Mouse (Mus musculus) ES-E14 (cell line): ENCODE results near the gene Kif7. TPM values are rescaled to one million over a fixed set of nuclear protein-coding genes. Genes with fewer than 3 reads are reported as not detected.

Experiments used
- DNase-seq: peaks from one replicate; pipeline ENCODE4 v3.0.0-alpha.2; 2013; ENCODE audit warnings: low read depth, low spot score
- H3K27ac ChIP-seq: 2 replicates; pipeline ENCODE4 v1.5.1; 2012; ENCODE audit warnings: low read depth, mild to moderate bottlenecking, low read length, moderate library complexity, mixed read lengths; ENCODE audit not compliant: poor library complexity, insufficient read depth, severe bottlenecking
- H3K36me3 ChIP-seq: 2 replicates; pipeline ENCODE4 v1.6.1; 2012; ENCODE audit warnings: mild to moderate bottlenecking, low read length, moderate library complexity, mixed read lengths; ENCODE audit not compliant: control insufficient read depth, poor library complexity, insufficient read depth, severe bottlenecking
- H3K4me1 ChIP-seq, 2 experiments: fragments of 150-350 bp in 1 of 2; sonication (generic) in 1 of 2; 2 replicates each; pipeline ENCODE4 v1.6.1; 2012; ENCODE audit warnings: low read length in 2 of 2, mild to moderate bottlenecking in 1 of 2, mixed read lengths in 1 of 2; ENCODE audit not compliant: control insufficient read depth in 2 of 2, insufficient read depth in 2 of 2, poor library complexity in 1 of 2
- H3K4me3 ChIP-seq, 2 experiments: fragments of 150-350 bp in 1 of 2; sonication (generic) in 1 of 2; 2 replicates each; pipeline ENCODE4 v1.5.1; 2012; ENCODE audit warnings: low read length in 2 of 2, low read depth in 1 of 2, mild to moderate bottlenecking in 1 of 2, mixed read lengths in 1 of 2; ENCODE audit not compliant: insufficient read depth in 1 of 2, poor library complexity in 1 of 2, severe bottlenecking in 1 of 2
- H3K9ac ChIP-seq: 2 replicates; pipeline ENCODE4 v1.6.1; 2012; ENCODE audit warnings: low read depth, mild to moderate bottlenecking, low read length, mixed read lengths; ENCODE audit not compliant: poor library complexity, insufficient read depth, severe bottlenecking
- H3K9me3 ChIP-seq: fragments of 150-350 bp; sonication (generic); 2 replicates; pipeline ENCODE4 v1.6.1; 2012; ENCODE audit warnings: low read depth, mild to moderate bottlenecking, low read length; ENCODE audit not compliant: control insufficient read depth, insufficient read depth
- CHD2 ChIP-seq: IDR thresholded peaks from 2 replicates; pipeline ENCODE4 v1.6.1; 2014; ENCODE audit warnings: mild to moderate bottlenecking, low read depth, low read length, inconsistent platforms
- HCFC1 ChIP-seq: IDR thresholded peaks from 2 replicates; pipeline ENCODE4 v1.6.1; 2012; ENCODE audit warnings: low read length, inconsistent platforms, borderline replicate concordance; ENCODE audit not compliant: insufficient read depth
- MAFK ChIP-seq: IDR thresholded peaks from 2 replicates; pipeline ENCODE4 v1.6.1; 2014; ENCODE audit warnings: mild to moderate bottlenecking, low read depth, low read length, inconsistent platforms; ENCODE audit not compliant: insufficient read depth
- ZC3H11A ChIP-seq: IDR thresholded peaks from 2 replicates; pipeline ENCODE4 v1.6.1; 2012; ENCODE audit warnings: low read depth, mild to moderate bottlenecking, inconsistent platforms, low read length, borderline replicate concordance
- ZNF384 ChIP-seq: IDR thresholded peaks from 2 replicates; pipeline ENCODE4 v1.6.1; 2012; ENCODE audit warnings: low read depth, low read length, inconsistent platforms
- in situ Hi-C, 2 experiments: fragments of 600-800 bp; cut with MboI; formaldehyde crosslinking; loops; one replicate each; pipeline ENCODE4 v1.15.1; 2025; ENCODE audit warnings: low sequenced_read_pairs in 2 of 2, inconsistent platforms in 1 of 2; ENCODE audit not compliant: unreplicated experiment in 2 of 2
- total RNA-seq: library from RNA; depleted of rRNA; stranded (reverse); fragments of 300-350 nt; gene quantifications from 2 replicates; pipeline ENCODE4 v1.2.3, GENCODE M21; 2012; rRNA removed

The Kif7 gene
- total RNA-seq: 9.2 and 12.3 TPM in 2 replicates

DNA sequence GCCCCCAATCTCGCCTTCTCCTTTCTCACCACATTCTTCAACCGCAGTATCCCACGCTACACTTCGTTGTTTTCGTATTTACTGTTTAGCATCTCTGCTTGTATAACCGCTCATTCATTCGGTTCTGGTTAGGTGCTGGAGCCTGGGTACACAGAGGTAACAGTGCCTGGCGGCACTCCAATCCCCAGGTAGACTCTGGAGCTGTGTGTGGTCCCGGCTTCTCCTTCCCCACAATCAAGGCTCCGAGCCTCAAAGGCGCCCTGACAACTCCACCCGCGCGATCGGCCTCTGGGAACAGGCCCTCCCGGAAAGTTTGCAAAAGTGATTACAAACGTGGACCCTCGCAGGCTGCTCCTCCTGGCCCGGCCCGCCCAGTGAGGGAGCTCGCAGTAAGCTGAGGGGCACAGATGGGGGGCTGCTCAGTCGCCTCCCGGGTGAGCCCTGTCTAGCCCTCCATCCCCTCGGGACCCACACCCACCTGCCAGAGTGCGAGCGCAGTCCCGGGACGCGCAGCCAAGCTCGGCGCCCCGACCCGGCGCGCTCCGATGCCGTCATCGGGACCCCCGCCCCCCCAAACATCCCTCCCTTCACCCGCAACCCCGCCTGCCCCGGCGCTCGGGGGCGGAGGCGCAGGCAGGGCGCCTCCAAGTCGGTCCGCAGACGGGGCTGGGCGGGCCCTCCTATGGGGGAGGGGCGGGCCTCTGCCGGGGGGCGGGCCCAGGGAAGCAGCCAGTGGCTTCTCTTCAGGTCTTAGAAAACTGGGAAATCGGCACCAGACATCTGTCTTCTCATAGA, at the start of gene Kif7:
TSS of gene Kif7 (minus strand) at position 534 of the 795 bp plus-strand sequence.
- Histone ChIP-seq H3K4me1 (peaks cover 1 to 3% of the 10 kb centered on the region in 2 experiments; a peak in 1 of 4 replicates), H3K9me3 (no peaks in the 10 kb centered on the region), H3K4me3 (peak within 1 kb of the TSS; percentile 85 to 95), H3K36me3 (no peaks in the 10 kb centered on the region), H3K27ac (no peak within 1 kb of the TSS), H3K9ac (peak within 1 kb of the TSS; percentile 94)
- TF ChIP-seq HCFC1 (peak; percentile 79), CHD2 (no peak)
- in situ Hi-C loops: no loop called here
- DNase-seq: peak; percentile 73

GRCm38 (mm10) chr7:79762106-79762505, 46.6 kb upstream of the Kif7 start:
- no peak for DNase-seq
- Histone ChIP-seq H3K36me3 (no peaks in the 10 kb centered on the region), H3K9ac (no peak overlapping the region), H3K27ac (no peak overlapping the region), H3K4me1 (no peaks in the 10 kb centered on the region), H3K9me3 (no peaks in the 10 kb centered on the region), H3K4me3 (no peak overlapping the region)
- in situ Hi-C loops: no loop called here
- TF ChIP-seq HCFC1: no peak
- no peak for TF ChIP-seq ZC3H11A
- no peak for TF ChIP-seq CHD2
- TF ChIP-seq MAFK: no peak
- no peak for TF ChIP-seq ZNF384

- Histone ChIP-seq H3K4me1 (no peaks in the 10 kb centered on the region), H3K27ac (no peak overlapping the region), H3K9ac (no peak overlapping the region), H3K36me3 (no peaks in the 10 kb centered on the region), H3K9me3 (no peaks in the 10 kb centered on the region), H3K4me3 (no peak overlapping the region)
- TF ChIP-seq ZC3H11A: no peak
- TF ChIP-seq CHD2: no peak
- no peak for TF ChIP-seq HCFC1
- no peak for TF ChIP-seq ZNF384
- TF ChIP-seq MAFK: no peak
- in situ Hi-C loops: no loop called here
- no peak for DNase-seq
These were observed 45.8 kb upstream of the Kif7 start for GRCm38 (mm10) chr7:79761124-79761876.

- no peak for TF ChIP-seq HCFC1
- TF ChIP-seq MAFK: no peak
- TF ChIP-seq ZNF384: no peak
- no peak for TF ChIP-seq CHD2
- TF ChIP-seq ZC3H11A: no peak
- no peak for DNase-seq
- in situ Hi-C loops: no loop called here
- Histone ChIP-seq H3K36me3 (no peaks in the 10 kb centered on the region), H3K9me3 (no peaks in the 10 kb centered on the region), H3K4me3 (no peak overlapping the region), H3K9ac (no peak overlapping the region), H3K4me1 (no peaks in the 10 kb centered on the region), H3K27ac (no peak overlapping the region)
These were observed 44.2 kb upstream of the Kif7 start for GRCm38 (mm10) chr7:79759766-79760165.
